Mouse (Mus musculus) cerebellum, adult 2 months (tissue): ENCODE measurements at regions not wholly inside any gene's neighbourhood (a gene's known extent, or its start where the extent isn't known, plus 50 kb on each side); places are given as distances from the start of the nearest gene placed in this dataset.

Experiments
- DNase-seq, 2 experiments: peaks; one replicate each; pipeline ENCODE4 v3.0.0; 2021
- H3K27ac ChIP-seq: fragments of 200-500 bp; 2 replicates; pipeline ENCODE4 v1.5.1; 2012; ENCODE audit warnings: low read length, control low read depth, inconsistent platforms; ENCODE audit not compliant: insufficient read depth
- H3K27me3 ChIP-seq: fragments of 200-500 bp; 2 replicates; pipeline ENCODE4 v1.6.1; 2012; ENCODE audit warnings: inconsistent platforms, mild to moderate bottlenecking, low read length, moderate library complexity; ENCODE audit not compliant: control insufficient read depth, insufficient read depth
- H3K4me1 ChIP-seq: fragments of 200-500 bp; 2 replicates; pipeline ENCODE4 v1.6.1; 2011; ENCODE audit warnings: low read length; ENCODE audit not compliant: control insufficient read depth, insufficient read depth
- H3K4me3 ChIP-seq: fragments of 200-500 bp; replicated peaks from 2 replicates; pipeline ENCODE3; 2011; ENCODE audit warnings: mild to moderate bottlenecking, low read depth, low read length, control low read depth; ENCODE audit not compliant: insufficient read depth
- CTCF ChIP-seq: fragments of 200-500 bp; IDR thresholded peaks from 2 replicates; pipeline ENCODE4 v1.5.1; 2011; ENCODE audit warnings: low read depth, mild to moderate bottlenecking, control low read depth, low read length, moderate library complexity, borderline replicate concordance; ENCODE audit not compliant: insufficient read depth
- POLR2A ChIP-seq: fragments of 200-500 bp; IDR thresholded peaks from 2 replicates; pipeline ENCODE4 v1.6.1; 2011; ENCODE audit warnings: low read length, control low read depth, borderline replicate concordance; ENCODE audit not compliant: insufficient read depth
- WGBS: fragments of 180-500 bp; shearing (Covaris S2); methylation state at CpG from one replicate; pipeline ENCODE4 v1.1.7; 2018; 5-methylcytosine and 5-hydroxymethylcytosine counted together

- Histone ChIP-seq H3K4me1 (peaks cover 7% of the 10 kb centered on the region; the same call in 1 of the 2 replicates), H3K4me3 (no peak overlapping the region), H3K27ac (no peak overlapping the region), H3K27me3 (no peaks in the 10 kb centered on the region)
- 63% methylated on average over 8 of the region's 8 CpGs for WGBS
- no peak for TF ChIP-seq POLR2A
- TF ChIP-seq CTCF = no peak
- no peak for DNase-seq
Observed at GRCm38 (mm10) chr8:8484546-8484945, 176.5 kb downstream of the Efnb2 start.

- H3K27ac ChIP-seq = no peak overlapping the region
- no peak overlapping the region for H3K4me3 ChIP-seq
- no peaks in the 10 kb centered on the region for H3K4me1 ChIP-seq
- WGBS = 82% methylated on average over 10 of the region's 10 CpGs
- DNase-seq = no peak
- no peak for TF ChIP-seq POLR2A
- no peak for TF ChIP-seq CTCF
- no peaks in the 10 kb centered on the region for H3K27me3 ChIP-seq
Observed at GRCm38 (mm10) chr8:8482707-8483480, 178.1 kb downstream of the Efnb2 start.

- H3K4me3 ChIP-seq = no peak overlapping the region
- DNase-seq = no peak
- H3K4me1 ChIP-seq = no peaks in the 10 kb centered on the region
- H3K27me3 ChIP-seq = no peaks in the 10 kb centered on the region; the same call in 1 of the 2 replicates
- TF ChIP-seq POLR2A (no peak), CTCF (no peak)
- H3K27ac ChIP-seq = no peak overlapping the region
- 88% methylated on average over 5 of the region's 5 CpGs for WGBS
Observed at GRCm38 (mm10) chr8:8477456-8477855, 183.6 kb downstream of the Efnb2 start.

- Histone ChIP-seq H3K27me3 (no peaks in the 10 kb centered on the region), H3K4me3 (no peak overlapping the region), H3K4me1 (no peaks in the 10 kb centered on the region), H3K27ac (no peak overlapping the region)
- no peak for DNase-seq
- TF ChIP-seq CTCF (no peak), POLR2A (no peak)
- WGBS = 60% methylated on average over 3 of the region's 3 CpGs
Observed at GRCm38 (mm10) chr8:8468552-8468951, 192.5 kb downstream of the Efnb2 start.

- 58% methylated on average over 6 of the region's 6 CpGs for WGBS
- DNase-seq = no peak
- H3K27ac ChIP-seq = no peak overlapping the region
- H3K27me3 ChIP-seq = no peaks in the 10 kb centered on the region
- TF ChIP-seq CTCF (no peak), POLR2A (no peak)
- no peaks in the 10 kb centered on the region for H3K4me1 ChIP-seq
- no peak overlapping the region for H3K4me3 ChIP-seq
Observed at GRCm38 (mm10) chr8:8466526-8467244, 194.4 kb downstream of the Efnb2 start.

- 79% methylated on average over 2 of the region's 2 CpGs for WGBS
- no peak overlapping the region for H3K27ac ChIP-seq
- no peaks in the 10 kb centered on the region for H3K4me1 ChIP-seq
- no peak overlapping the region for H3K4me3 ChIP-seq
- no peak for DNase-seq
- no peaks in the 10 kb centered on the region for H3K27me3 ChIP-seq
- no peak for TF ChIP-seq CTCF
Observed at GRCm38 (mm10) chr8:8462455-8462854, 198.6 kb downstream of the Efnb2 start.

- H3K4me1 ChIP-seq = no peaks in the 10 kb centered on the region
- DNase-seq = no peak
Observed at GRCm38 (mm10) chr8:8457536-8457935, 203.5 kb downstream of the Efnb2 start.

GRCm38 (mm10) chr8:8453944-8454343 lies 207.1 kb downstream of the Efnb2 start:
- WGBS = 84% methylated on average over 6 of the region's 6 CpGs
- TF ChIP-seq CTCF = no peak
- TF ChIP-seq POLR2A = no peak
- no peaks in the 10 kb centered on the region for H3K27me3 ChIP-seq
- no peaks in the 10 kb centered on the region for H3K4me1 ChIP-seq
- H3K4me3 ChIP-seq = no peak overlapping the region
- H3K27ac ChIP-seq = no peak overlapping the region
- DNase-seq = no peak

More at GRCm38 (mm10) chr8:8457536-8457935, 203.5 kb downstream of the Efnb2 start:
- Histone ChIP-seq H3K4me3 (no peak overlapping the region), H3K27me3 (no peaks in the 10 kb centered on the region), H3K27ac (no peak overlapping the region)
- TF ChIP-seq CTCF (no peak), POLR2A (no peak)
- 42% methylated on average over 5 of the region's 5 CpGs for WGBS
